Mouse (Mus musculus): ENCODE data around the gene Itpr1.
A peak's percentile ranks its signal among the peaks of the same experiment; 100 is the strongest.

The Itpr1 gene

GRCm38 (mm10) chr6:108244571-108244970 is 31.7 kb downstream of the Itpr1 start:
- DNase-seq (ENCODE audit: low read depth), result no peak

DNA sequence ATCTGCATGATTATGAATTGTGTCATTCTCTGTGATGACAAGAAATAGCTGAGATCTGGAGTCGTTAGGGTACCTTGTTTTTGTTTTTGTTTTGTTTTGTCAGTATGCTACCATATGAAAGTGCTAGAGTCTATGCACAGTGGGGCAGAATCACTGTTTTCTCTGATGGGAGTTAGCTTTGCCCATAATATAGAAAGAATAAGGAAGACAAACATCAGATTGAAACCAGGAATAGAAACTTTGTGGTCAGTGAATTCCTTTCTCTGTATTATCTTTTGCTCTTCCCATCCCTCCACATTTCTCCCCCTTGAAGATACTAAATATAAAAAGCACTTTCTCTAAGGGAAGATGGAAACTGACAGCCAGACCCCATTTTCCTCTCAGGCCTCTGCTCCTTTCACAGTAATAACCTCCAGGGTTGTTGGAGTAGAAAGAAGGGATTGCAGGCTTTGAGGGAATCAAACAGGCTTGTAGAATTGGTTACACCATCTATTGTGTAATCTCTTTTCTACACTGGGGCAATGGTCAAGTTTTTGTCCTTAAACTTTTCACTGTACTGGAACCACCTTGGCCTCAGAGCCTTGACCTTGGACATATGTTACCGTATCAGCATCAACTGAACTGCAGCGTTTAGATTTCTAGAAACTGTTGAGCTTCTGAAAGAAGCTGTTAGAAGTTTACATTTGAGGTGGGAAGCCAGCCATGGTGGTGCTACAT is 33.6 kb downstream of the Itpr1 start:
- no peak for DNase-seq (ENCODE audit: low read depth)

- DNase-seq (ENCODE audit: low read depth), result no peak
These were observed 34.3 kb downstream of the Itpr1 start for GRCm38 (mm10) chr6:108247211-108247610.

DNA sequence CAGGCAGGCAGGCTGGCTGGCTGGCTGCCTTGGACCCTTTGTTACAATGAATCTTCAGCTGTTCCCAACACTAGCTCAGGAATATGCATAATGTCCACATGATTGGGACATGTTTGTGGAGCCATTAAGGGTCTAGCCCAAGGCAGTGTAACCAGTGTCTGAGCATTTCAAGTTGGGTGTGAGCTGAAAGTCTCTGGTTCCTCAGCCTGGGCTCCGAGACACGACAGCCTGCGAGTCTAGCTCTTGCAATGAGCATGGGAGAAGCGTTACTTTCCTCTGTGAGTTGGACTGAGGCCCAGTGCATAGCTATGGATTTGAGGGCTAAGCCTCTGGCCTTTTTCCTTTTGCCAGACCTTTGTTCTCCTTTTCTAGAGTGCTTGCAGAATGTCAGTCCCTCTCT is 35.6 kb downstream of the Itpr1 start:
- DNase-seq (ENCODE audit: low read depth), result no peak

DNA sequence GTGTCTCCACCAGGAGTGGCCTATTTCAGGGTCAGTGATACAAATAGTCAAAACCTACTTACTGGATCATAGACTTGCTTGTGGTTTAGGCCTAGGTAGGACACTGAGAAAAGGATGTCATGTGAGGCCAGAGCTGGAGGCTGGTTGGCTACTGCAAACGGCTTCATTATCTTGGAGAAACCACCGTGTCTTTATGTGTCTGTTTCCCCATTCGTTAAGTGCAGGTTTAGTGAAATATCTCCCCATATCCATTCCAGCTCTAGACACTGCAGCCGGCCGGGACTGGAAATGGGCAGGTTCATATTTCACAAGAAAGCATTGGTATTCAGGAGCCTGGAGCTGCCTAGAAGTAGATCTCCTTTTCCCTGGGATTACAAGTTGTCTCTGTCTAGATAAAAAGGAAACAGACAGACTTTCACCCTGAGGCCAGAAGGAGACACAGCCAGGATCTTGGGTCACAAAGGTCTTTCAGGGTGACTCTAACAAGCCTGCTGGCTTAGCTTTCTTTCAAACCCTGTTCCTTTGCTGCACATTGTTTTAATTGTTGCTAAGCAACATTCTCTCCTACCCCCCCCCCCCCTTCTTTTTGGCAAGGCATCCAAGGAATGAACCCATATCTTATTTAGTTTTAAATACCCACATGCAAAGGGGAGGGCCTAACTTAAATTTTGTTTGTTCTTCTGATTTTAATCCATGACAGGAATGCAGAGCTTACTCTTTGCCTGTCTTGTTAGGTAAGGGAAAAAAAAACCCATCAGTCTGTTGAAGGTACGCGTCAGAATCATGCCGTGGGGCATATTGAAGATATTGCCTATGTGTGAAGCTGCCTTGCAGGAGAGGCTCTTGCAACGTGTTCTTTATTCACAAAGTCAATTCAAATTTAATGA is 36.4 kb downstream of the Itpr1 start:
- DNase-seq (ENCODE audit: low read depth), result no peak

- DNase-seq (ENCODE audit: low read depth), result no peak
These were observed 37.0 kb downstream of the Itpr1 start for GRCm38 (mm10) chr6:108249918-108250225.

DNA sequence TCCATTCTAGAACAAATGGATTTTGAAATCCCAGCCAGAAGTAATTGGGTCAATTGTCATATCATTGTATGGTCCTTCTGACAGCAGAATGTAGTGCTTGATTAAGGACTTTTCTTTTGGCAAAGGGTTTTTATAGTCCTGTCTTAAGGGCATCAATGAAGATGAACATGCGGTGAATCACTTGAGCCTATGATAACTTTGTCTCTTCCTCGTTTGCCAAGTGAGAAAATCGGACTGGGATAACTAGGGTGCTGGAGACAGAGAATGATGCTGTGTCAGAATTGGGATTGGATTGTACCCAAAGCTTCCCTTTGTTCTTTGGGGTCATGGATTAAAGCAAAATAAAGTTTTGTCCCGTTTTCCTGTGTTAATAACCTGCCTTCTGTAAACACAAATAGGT is 37.5 kb downstream of the Itpr1 start:
- no peak for DNase-seq (ENCODE audit: low read depth)

- no peak for DNase-seq (ENCODE audit: low read depth)
These were observed 39.9 kb downstream of the Itpr1 start for GRCm38 (mm10) chr6:108252565-108253360.

- DNase-seq (ENCODE audit: low read depth), result no peak
These were observed 41.5 kb downstream of the Itpr1 start for GRCm38 (mm10) chr6:108254132-108255064.

- DNase-seq (ENCODE audit: low read depth), result no peak
These were observed 43.0 kb downstream of the Itpr1 start for GRCm38 (mm10) chr6:108255880-108256279.

GRCm38 (mm10) chr6:108257225-108257624 is 44.3 kb downstream of the Itpr1 start:
- no peak for DNase-seq (ENCODE audit: low read depth)

GRCm38 (mm10) chr6:108258631-108259030 is 45.7 kb downstream of the Itpr1 start:
- no peak for DNase-seq (ENCODE audit: low read depth)

- no peak for DNase-seq (ENCODE audit: low read depth)
These were observed 46.8 kb downstream of the Itpr1 start for GRCm38 (mm10) chr6:108259671-108260070.

GRCm38 (mm10) chr6:108261506-108261905 is 48.6 kb downstream of the Itpr1 start:
- DNase-seq (ENCODE audit: low read depth), result no peak

- no peak for DNase-seq (ENCODE audit: low read depth)
These were observed 51.3 kb downstream of the Itpr1 start for GRCm38 (mm10) chr6:108264164-108264563.

GRCm38 (mm10) chr6:108273451-108273850 is 60.6 kb downstream of the Itpr1 start:
- DNase-seq (ENCODE audit: low read depth), result no peak

DNA sequence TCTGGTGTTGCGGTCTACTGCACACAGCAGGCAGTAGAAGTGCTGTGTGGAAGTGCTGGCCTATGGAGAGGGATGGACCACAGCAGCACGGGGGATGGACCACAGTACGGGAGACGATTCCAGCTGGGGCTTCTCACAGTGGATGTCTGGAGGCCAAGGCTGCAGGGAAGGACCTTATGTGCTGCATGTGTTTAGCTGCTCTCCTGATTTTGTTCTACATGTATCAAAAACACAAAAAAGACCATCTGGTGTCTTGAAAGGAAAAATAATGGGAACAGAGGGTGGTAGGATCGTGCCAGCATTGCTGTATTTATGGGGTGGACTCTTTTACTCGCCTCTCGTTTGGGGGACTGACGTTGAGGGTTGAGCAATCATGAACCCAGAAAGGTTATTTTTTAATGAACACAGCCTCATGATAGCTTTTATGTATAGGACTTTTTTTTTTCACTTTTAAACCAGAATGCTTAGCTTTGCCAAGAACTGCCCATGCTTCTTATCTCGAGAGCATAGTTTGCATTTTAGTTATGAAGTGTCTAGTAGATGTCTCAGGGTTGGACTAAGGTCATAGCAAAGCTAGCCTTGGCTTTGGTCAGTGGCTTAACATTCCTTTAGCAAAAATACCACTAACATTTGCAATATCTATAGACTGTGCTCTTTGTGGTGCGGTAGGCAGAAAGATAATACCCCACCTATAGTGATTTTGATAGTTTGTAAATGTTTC is 61.6 kb downstream of the Itpr1 start:
- DNase-seq (ENCODE audit: low read depth), result no peak

GRCm38 (mm10) chr6:108276880-108277507 is 64.1 kb downstream of the Itpr1 start:
- DNase-seq (ENCODE audit: low read depth), result peak; percentile 26

DNA sequence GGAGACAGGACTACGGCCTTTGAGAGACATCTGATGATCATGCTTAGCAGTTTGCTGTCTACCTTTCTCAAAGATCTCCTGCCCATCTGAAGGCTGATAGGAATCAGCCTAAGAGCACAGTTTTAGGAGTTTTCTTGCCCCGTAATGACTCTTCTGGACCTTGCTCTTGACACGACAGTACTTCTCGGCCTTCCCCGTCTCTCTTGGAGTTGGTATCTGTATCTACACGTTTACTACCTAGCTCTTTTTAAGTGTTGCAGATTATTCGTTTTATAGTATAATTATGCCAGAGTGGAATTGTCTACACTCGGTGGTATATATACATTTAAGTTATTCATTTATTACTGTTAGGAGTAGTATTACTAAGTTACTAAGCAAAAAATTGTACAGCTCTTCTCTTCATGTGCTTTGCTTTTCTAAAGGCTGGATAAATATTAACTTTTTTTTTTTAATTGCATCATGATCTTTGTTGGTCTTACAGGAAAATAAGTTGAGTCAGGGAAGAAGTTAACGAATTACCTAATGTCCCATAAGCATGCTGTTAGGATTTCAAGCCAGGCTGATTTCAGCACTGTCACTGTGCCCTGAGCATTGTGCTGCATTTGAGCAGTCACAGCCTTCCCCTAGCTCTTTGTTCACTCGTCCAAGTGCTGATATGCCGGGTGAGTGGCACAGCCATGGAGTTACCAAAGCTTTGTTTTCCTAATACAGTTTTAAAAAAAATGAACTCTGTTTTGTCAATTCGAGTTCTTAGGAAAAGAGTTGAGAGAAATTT is 64.9 kb downstream of the Itpr1 start:
- no peak for DNase-seq (ENCODE audit: low read depth)

All from naive thymus-derived CD4-positive, alpha-beta T cell, adult 2 months (primary cell).